Mouse (Mus musculus) intestine, embryonic 14.5 days (tissue): ENCODE data around the gene Adgrg2. TPM values are rescaled to one million over a fixed set of nuclear protein-coding genes. Genes with fewer than 3 reads are reported as not detected.

ENCODE experiments used
- ATAC-seq: fragments of 200-750 bp; cut with Nextera tagmentation; replicated peaks from 2 replicates; pipeline ENCODE4 v1.8.0; 2017; ENCODE audit warnings: low read depth, moderate number of reproducible peaks, moderate TSS enrichment, moderate library complexity; ENCODE audit not compliant: low FRiP score, low TSS enrichment
- DNase-seq: peaks from one replicate; pipeline ENCODE4 v3.0.0-alpha.2; 2018; ENCODE audit warnings: low spot score
- H3K27ac ChIP-seq: fragments of 300-500 bp; sonication (generic); 2 replicates; pipeline ENCODE4 v1.5.1; 2014; ENCODE audit warnings: low read depth, mild to moderate bottlenecking, control low read depth
- H3K27me3 ChIP-seq: fragments of 300-500 bp; sonication (generic); replicated peaks from 2 replicates; pipeline ENCODE4 v1.6.1; 2014; ENCODE audit warnings: low read length, control low read depth; ENCODE audit not compliant: control insufficient read depth, insufficient read depth
- H3K36me3 ChIP-seq: fragments of 300-500 bp; sonication (generic); 2 replicates; pipeline ENCODE4 v1.6.1; 2014; ENCODE audit warnings: low read length, control low read depth; ENCODE audit not compliant: control insufficient read depth, insufficient read depth
- H3K4me1 ChIP-seq: fragments of 300-500 bp; sonication (generic); replicated peaks from 2 replicates; pipeline ENCODE4 v1.6.1; 2014; ENCODE audit warnings: low read length, control low read depth, mixed read lengths; ENCODE audit not compliant: control insufficient read depth, insufficient read depth
- H3K4me2 ChIP-seq: fragments of 300-500 bp; sonication (generic); 2 replicates; pipeline ENCODE4 v1.6.1; 2014; ENCODE audit warnings: low read length
- H3K4me3 ChIP-seq: fragments of 300-500 bp; sonication (generic); 2 replicates; pipeline ENCODE4 v1.5.1; 2014; ENCODE audit warnings: low read depth, low read length, control low read depth, mixed read lengths
- H3K9ac ChIP-seq: fragments of 300-500 bp; sonication (generic); 2 replicates; pipeline ENCODE4 v1.6.1; 2014; ENCODE audit warnings: mild to moderate bottlenecking, low read length
- H3K9me3 ChIP-seq: fragments of 300-500 bp; sonication (generic); 2 replicates; pipeline ENCODE4 v1.6.1; 2016; ENCODE audit warnings: low read length, control low read depth; ENCODE audit not compliant: control insufficient read depth
- WGBS: fragments of 180-500 bp; shearing (Covaris S2); extraction: QIAGEN DNeasy Blood & Tissue Kit; methylation state at CpG from one replicate; pipeline ENCODE4 v1.1.7; 2014; 5-methylcytosine and 5-hydroxymethylcytosine counted together
- polyA plus RNA-seq: library from polyadenylated mRNA; unstranded; fragments of >200 nt; fragmentation: Nextera tagmentation; extraction: Ambion mirVana; gene quantifications from 2 replicates; pipeline ENCODE4 v1.2.1, GENCODE M21; 2014

The Adgrg2 gene
- polyA plus RNA-seq, 1 experiment from 2014 or later: 1.1 TPM

- ATAC-seq (no peak), DNase-seq (no peak)
- no peaks in the 10 kb centered on the region for H3K27me3 ChIP-seq
- 88% methylated on average over 1 of the region's 1 CpGs for WGBS
- no peaks in the 10 kb centered on the region for H3K9me3 ChIP-seq
- no peaks in the 10 kb centered on the region for H3K4me1 ChIP-seq
- no peak overlapping the region for H3K4me2 ChIP-seq
- no peak overlapping the region for H3K4me3 ChIP-seq
- H3K9ac ChIP-seq: no peak overlapping the region
- no peaks in the 10 kb centered on the region for H3K36me3 ChIP-seq
- H3K27ac ChIP-seq: no peak overlapping the region
Observed at GRCm38 (mm10) chrX:160423737-160424136, 33.2 kb downstream of the Adgrg2 start.

- H3K27ac ChIP-seq: no peak overlapping the region
- H3K27me3 ChIP-seq: no peaks in the 10 kb centered on the region
- no peak overlapping the region for H3K9ac ChIP-seq
- no peaks in the 10 kb centered on the region for H3K4me1 ChIP-seq
- no peaks in the 10 kb centered on the region for H3K9me3 ChIP-seq
- DNase-seq (no peak), ATAC-seq (no peak)
- no peaks in the 10 kb centered on the region for H3K36me3 ChIP-seq
- no peak overlapping the region for H3K4me2 ChIP-seq
- no peak overlapping the region for H3K4me3 ChIP-seq
- 47% methylated on average over 1 of the region's 1 CpGs for WGBS
Observed at GRCm38 (mm10) chrX:160426486-160426885, 36.0 kb downstream of the Adgrg2 start.

GRCm38 (mm10) chrX:160426930-160427329 lies 36.4 kb downstream of the Adgrg2 start:
- Histone ChIP-seq H3K4me3 (no peak overlapping the region), H3K4me1 (no peaks in the 10 kb centered on the region), H3K4me2 (no peak overlapping the region), H3K9me3 (no peaks in the 10 kb centered on the region), H3K27me3 (no peaks in the 10 kb centered on the region), H3K36me3 (no peaks in the 10 kb centered on the region), H3K9ac (no peak overlapping the region), H3K27ac (no peak overlapping the region)
- no peak for ATAC-seq
- no peak for DNase-seq
- WGBS: 88% methylated on average over 1 of the region's 1 CpGs

GRCm38 (mm10) chrX:160432192-160432591 lies 41.7 kb downstream of the Adgrg2 start:
- Histone ChIP-seq H3K9ac (no peak overlapping the region), H3K4me1 (no peaks in the 10 kb centered on the region), H3K27me3 (no peaks in the 10 kb centered on the region), H3K4me3 (no peak overlapping the region), H3K36me3 (no peaks in the 10 kb centered on the region), H3K9me3 (no peaks in the 10 kb centered on the region), H3K27ac (no peak overlapping the region), H3K4me2 (no peak overlapping the region)
- WGBS: 91% methylated on average over 7 of the region's 7 CpGs
- no peak for ATAC-seq
- DNase-seq: no peak

GRCm38 (mm10) chrX:160441272-160441671 lies 50.8 kb downstream of the Adgrg2 start:
- DNase-seq: no peak

GRCm38 (mm10) chrX:160448351-160448750 lies 57.9 kb downstream of the Adgrg2 start:
- no peaks in the 10 kb centered on the region for H3K4me1 ChIP-seq
- no peak overlapping the region for H3K27ac ChIP-seq
- H3K36me3 ChIP-seq: no peaks in the 10 kb centered on the region
- ATAC-seq (no peak), DNase-seq (no peak)
- 86% methylated on average over 3 of the region's 3 CpGs for WGBS
- H3K4me2 ChIP-seq: no peak overlapping the region
- no peak overlapping the region for H3K9ac ChIP-seq
- no peaks in the 10 kb centered on the region for H3K9me3 ChIP-seq
- no peaks in the 10 kb centered on the region for H3K27me3 ChIP-seq
- no peak overlapping the region for H3K4me3 ChIP-seq

More at GRCm38 (mm10) chrX:160441272-160441671, 50.8 kb downstream of the Adgrg2 start:
- Histone ChIP-seq H3K36me3 (no peaks in the 10 kb centered on the region), H3K9ac (no peak overlapping the region), H3K4me1 (no peaks in the 10 kb centered on the region), H3K27me3 (no peaks in the 10 kb centered on the region), H3K9me3 (no peaks in the 10 kb centered on the region), H3K4me2 (no peak overlapping the region), H3K27ac (no peak overlapping the region), H3K4me3 (no peak overlapping the region)
- no peak for ATAC-seq

GRCm38 (mm10) chrX:160449363-160449762 lies 58.9 kb downstream of the Adgrg2 start:
- Histone ChIP-seq H3K9me3 (no peaks in the 10 kb centered on the region), H3K36me3 (no peaks in the 10 kb centered on the region), H3K27ac (no peak overlapping the region), H3K4me3 (no peak overlapping the region), H3K4me1 (no peaks in the 10 kb centered on the region), H3K27me3 (no peaks in the 10 kb centered on the region), H3K4me2 (no peak overlapping the region), H3K9ac (no peak overlapping the region)
- DNase-seq: no peak
- no peak for ATAC-seq
- 74% methylated on average over 2 of the region's 2 CpGs for WGBS

GRCm38 (mm10) chrX:160455686-160456085 lies 65.2 kb downstream of the Adgrg2 start:
- ATAC-seq (no peak), DNase-seq (no peak)
- Histone ChIP-seq H3K4me2 (no peak overlapping the region), H3K36me3 (no peaks in the 10 kb centered on the region), H3K27ac (no peak overlapping the region), H3K4me3 (no peak overlapping the region), H3K9ac (no peak overlapping the region), H3K4me1 (no peaks in the 10 kb centered on the region), H3K27me3 (no peaks in the 10 kb centered on the region; the same call in 1 of the 2 replicates), H3K9me3 (no peaks in the 10 kb centered on the region)
- 74% methylated on average over 5 of the region's 5 CpGs for WGBS

- no peak overlapping the region for H3K9ac ChIP-seq
- ATAC-seq (no peak), DNase-seq (no peak)
- no peaks in the 10 kb centered on the region for H3K9me3 ChIP-seq
- H3K36me3 ChIP-seq: no peaks in the 10 kb centered on the region
- H3K4me1 ChIP-seq: no peaks in the 10 kb centered on the region
- no peaks in the 10 kb centered on the region; the same call in none of the 2 replicates for H3K27me3 ChIP-seq
- no peak overlapping the region for H3K4me2 ChIP-seq
- H3K4me3 ChIP-seq: no peak overlapping the region
- 74% methylated on average over 3 of the region's 3 CpGs for WGBS
- no peak overlapping the region for H3K27ac ChIP-seq
Observed at GRCm38 (mm10) chrX:160471257-160471786, 80.8 kb downstream of the Adgrg2 start.
